Mouse (Mus musculus) adrenal gland, adult 18-20 months (tissue): Measurements from ENCODE around the gene Tctn3. TPM values are rescaled to one million over a fixed set of nuclear protein-coding genes. Genes with fewer than 3 reads are reported as not detected.
A peak's percentile ranks its signal among the peaks of the same experiment; 100 is the strongest.

Experiments used
- DNase-seq, 2 experiments: peaks; one replicate each; pipeline ENCODE4 v3.0.0; 2021 to 2022; ENCODE audit warnings: low spot score in 2 of 2
- long read RNA-seq, 2 experiments: library from polyadenylated mRNA; stranded (forward); transcript quantifications; one replicate each; pipeline ENCODE4 v2.0.0; 2021
- total RNA-seq, 2 experiments: library from RNA; stranded (reverse); gene quantifications; 1 replicate in 1 of 2; 2 replicates in 1 of 2; pipeline ENCODE4 v1.2.3; 2021

Gene Tctn3
- 1 to 10 TPM; 4.6 to 5.2 TPM for total RNA-seq
- long read RNA-seq, experiment 1, partial matches to known transcripts: 0 of 2 reads
- long read RNA-seq, experiment 1, other reads (novel, unspliced or antisense): 0 of 2 reads
- long read RNA-seq, experiment 2, transcript Tctn3-201 (14 exons, 2,743 nt): major isoform, 10 of 13 reads
- long read RNA-seq, experiment 2, partial matches to known transcripts: 0 of 13 reads
- long read RNA-seq, experiment 2, other reads (novel, unspliced or antisense): 2 of 13 reads

GRCm38 (mm10) chr19:40611830-40612506, at the start of gene Tctn3, which contains the start of gene Entpd1:
Gene Tctn3, minus strand, starts transcription at chr19:40612233.
Gene Entpd1, plus strand, starts transcription at chr19:40612366.
- DNase-seq: peak; percentile 92 to 95

DNA sequence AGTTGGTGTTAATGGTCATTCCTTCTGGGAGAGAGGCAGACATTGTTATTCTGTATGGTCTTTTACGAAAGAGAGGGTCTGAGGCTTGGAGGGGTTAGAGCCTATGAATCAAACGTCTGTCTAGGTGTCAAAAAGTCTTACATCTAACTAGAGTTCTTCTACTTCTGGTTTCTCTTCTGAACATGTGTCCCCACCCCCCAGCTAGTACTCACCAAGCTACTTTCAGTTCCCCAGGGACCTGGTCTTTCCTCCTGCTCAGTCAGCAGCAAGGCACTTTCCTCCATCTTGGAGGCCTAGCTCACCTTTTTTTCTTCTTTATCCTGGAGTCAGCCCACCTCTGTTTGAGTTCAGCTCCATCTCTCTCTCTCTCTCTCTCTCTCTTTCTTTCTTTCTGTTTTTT, 49.1 kb upstream of the Tctn3 start:
- no peak for DNase-seq

DNA sequence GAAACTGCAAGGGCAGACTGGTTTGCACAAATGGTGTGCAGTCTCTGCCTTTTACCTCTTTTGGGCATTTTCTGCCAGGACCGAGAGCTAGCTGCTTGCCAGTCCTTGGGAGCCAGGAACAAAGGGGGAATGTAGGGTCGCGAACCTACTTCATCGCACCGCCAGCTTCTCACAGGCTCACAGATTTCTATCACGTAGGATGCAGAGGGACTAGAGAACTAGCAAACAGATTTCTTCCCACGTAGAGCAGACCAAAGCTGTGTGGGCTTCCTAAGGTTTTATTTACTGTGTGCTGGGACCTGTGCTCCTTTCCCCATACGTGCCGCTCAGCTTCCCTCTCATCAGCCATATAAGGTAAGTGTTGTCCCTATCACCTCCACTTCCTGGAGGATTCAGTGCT, 48.5 kb upstream of the Tctn3 start:
- no peak for DNase-seq

DNA sequence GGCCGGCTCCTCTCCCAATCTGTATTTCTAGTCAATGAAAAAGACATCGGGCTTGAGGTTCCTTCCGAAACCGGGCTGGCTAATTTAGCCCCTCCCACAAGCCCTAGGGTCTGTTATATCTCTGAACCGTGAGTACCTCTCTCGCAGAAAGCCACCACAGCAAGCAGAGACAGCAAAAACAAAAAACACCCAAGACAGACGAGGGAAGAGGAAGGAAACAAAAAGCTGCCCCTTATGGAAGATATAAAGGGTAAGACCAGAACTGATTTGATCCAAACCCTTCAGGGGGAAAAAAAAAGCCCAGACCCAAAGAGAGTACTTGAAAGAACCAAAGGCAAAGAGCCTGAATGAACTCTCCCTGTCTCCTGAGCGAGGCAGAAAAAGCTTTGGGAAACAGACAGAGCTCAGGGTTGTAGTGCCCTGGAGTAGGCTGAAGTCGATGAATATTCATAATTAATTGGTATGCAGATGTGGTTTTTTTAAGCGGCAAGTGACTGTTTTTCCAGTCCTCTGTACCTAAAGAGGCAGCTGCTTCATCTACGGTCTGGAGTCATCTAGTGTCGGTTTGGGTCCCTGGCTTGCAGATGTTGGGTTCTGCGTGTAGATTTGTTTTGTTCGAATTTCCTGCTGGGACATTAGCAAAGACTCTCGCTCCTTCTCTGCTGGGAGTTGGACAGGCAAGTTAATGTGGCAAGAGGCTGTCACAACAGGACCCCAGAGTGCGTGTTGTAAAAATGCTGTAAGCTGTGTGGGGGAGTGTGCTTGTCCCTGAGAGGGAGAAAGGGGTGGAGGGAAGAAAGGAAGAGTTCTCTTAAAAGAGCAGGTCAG, 47.8 kb upstream of the Tctn3 start:
- no peak for DNase-seq

GRCm38 (mm10) chr19:40658935-40659334, 46.9 kb upstream of the Tctn3 start:
- no peak for DNase-seq

DNA sequence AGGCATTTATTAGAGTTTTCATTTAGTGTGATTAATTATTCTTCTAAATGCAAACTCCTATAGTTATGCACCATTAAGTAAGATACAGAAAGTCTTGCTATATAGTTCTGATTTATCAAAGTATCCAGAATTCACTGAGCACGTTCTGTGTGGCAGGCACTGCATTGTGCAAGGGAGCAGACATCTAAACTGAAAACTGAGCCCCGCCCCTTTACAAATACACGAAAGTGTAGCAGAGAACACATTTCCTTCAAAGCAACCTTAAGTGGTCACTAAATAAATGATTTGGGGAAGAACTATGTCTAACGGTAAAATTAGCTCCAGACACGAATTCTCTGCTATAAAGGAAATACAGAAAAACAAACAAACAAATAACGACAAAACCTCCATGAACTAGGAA, 46.2 kb upstream of the Tctn3 start:
- no peak for DNase-seq

- DNase-seq: no peak
These were observed 44.2 kb upstream of the Tctn3 start for GRCm38 (mm10) chr19:40656207-40656606.

- no peak for DNase-seq
These were observed 38.1 kb upstream of the Tctn3 start for GRCm38 (mm10) chr19:40650090-40650489.

DNA sequence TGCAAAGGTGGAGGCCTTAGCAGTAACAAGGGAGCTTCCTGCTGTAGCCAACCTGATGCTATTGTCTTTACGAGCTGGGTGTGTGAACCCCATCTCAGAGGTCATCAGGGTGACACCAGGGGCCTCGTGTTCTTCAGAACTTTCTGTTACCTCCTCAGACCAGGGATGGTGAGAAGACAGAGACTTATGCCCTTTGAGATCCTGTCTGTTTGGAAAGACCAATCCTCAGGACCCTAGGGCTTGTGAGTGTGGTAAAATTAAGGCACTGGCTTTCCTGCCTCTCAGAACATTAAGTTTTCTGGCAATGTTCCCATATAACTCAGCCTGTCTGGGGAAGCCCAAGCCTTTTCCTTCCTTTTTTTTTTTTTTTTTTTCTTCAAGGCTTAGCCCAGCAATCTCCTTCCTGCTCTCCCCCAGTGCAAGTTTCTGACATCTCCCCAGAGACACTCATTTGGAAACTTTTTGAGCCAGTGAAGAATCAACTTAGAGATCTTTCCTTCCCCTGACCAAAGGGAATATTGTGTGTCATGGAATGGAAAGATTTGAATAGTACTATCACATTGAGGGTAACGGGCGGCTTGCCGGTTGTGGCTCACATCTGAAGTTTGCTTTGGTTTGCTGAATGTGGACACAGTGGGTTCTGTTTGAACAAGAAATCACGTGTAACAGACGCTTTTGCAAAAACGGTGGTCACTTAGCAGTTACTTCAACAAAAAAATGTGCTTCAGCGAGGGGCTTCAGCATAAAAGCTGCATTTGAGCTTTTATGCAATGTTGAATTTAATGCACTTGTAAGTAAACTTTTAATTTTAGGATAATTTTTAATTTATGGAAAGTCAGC, 35.5 kb upstream of the Tctn3 start:
- no peak for DNase-seq

GRCm38 (mm10) chr19:40646379-40646778, 34.3 kb upstream of the Tctn3 start:
- DNase-seq: no peak

DNA sequence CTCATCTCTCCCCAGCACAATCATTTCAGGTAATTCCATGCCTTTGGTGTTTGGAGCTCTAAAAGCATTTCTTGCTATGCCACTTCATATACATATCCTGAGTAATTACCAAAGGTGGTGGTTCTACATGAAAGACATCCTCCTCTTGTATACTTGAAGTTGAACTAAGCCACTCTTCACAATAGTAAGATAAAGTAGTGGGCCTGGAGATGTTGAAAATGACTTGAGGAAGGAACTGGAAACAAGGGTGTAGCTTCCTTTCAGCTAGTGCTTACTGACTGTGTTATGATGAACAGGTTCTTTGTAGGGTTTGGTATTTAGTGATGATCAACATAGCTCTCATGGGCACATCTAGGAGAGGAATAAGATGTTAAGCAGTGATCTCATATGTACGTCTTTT, 31.8 kb upstream of the Tctn3 start:
- DNase-seq: no peak

DNA sequence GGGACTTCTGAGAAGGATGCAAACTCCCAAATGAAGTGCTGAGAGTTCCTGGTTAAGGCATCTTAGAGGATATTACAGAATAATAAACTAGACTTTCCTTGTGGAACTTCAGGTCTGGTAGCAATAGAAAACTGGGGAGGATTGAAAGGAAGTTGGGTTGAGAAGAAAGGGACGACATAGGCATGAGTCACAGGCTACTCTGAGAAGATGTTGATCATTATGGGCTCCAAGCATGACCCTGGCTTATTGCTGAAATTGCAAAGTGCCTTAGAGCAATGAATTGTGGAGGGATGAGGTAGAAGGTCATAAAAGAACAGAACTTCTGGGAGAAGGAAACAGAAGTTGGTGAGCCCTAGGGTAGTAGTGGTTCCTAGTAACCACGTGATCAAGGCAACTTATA, 28.8 kb upstream of the Tctn3 start:
- DNase-seq: no peak

DNA sequence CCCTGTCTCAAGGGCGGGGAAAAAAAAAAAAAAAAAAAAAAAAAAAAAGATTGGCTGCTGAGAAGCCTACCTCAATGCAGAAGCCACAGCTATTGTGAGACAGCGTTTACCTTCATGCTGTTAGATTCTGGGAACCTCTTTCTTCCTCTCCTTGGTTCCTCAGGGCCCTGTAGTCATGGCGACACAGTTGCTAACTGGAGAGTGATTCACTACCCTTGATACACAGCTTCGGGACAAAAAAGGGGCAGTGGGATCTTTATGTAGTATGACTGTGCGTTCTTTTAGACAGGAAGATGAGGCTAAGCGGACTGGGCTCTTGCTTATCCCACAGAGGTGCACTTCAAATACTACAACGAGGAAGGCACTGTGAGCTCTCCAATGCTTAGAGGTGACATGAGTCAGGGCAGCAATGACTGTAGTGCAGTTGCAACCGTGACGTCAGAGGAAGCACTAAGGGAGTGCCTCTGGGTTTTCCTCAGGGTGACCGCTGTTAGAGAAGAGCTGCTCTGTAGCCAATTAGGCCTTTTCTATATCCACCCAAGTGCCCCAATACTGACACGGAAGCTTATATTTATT, 27.8 kb upstream of the Tctn3 start:
- DNase-seq: no peak

DNA sequence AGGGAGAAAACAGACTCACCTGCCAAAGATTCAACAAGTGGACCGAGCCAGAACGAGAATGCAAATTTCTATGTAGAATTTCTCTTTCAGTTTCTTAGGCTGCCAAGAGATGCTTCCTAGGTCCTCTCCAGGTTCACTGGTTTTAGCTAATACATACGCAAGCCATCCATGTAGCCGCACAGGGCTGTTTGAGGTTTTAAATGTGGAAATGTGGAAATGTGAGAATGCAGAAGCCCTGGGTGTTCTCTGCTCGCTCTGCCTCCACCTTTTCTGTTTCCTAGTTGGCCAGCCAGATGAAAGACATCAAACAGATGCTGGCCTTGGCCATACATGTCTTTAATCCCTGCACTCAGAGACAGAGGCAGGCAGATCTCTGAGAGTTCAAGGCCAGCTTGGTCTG, 26.5 kb upstream of the Tctn3 start:
- DNase-seq: no peak

- DNase-seq: no peak
These were observed 25.6 kb upstream of the Tctn3 start for GRCm38 (mm10) chr19:40637601-40638000.

- DNase-seq: no peak
These were observed 25.1 kb upstream of the Tctn3 start for GRCm38 (mm10) chr19:40637091-40637490.

- DNase-seq: no peak
These were observed 21.1 kb upstream of the Tctn3 start for GRCm38 (mm10) chr19:40633144-40633543.

- DNase-seq: no peak
These were observed 20.6 kb upstream of the Tctn3 start for GRCm38 (mm10) chr19:40632668-40633067.

DNA sequence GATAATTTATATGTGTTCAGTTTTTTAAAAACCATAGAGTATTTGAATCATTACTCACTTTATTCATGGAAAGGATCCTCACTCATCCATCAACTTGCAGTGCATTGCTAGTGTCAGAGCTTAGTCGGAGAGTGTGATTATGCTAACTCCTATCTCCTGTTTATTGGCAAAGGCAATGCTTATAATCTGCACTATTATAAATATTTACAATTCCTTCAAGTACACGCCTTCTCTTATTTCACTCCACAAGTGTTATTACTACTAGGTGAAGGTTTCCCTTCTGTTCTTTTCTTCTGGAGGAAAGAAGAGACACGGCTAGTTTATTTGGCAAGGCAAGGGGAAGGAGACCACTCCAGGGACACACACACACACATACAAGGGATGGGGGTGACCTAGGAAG, 20.2 kb upstream of the Tctn3 start:
- no peak for DNase-seq

- DNase-seq: no peak
These were observed 18.6 kb upstream of the Tctn3 start for GRCm38 (mm10) chr19:40630606-40631005.

DNA sequence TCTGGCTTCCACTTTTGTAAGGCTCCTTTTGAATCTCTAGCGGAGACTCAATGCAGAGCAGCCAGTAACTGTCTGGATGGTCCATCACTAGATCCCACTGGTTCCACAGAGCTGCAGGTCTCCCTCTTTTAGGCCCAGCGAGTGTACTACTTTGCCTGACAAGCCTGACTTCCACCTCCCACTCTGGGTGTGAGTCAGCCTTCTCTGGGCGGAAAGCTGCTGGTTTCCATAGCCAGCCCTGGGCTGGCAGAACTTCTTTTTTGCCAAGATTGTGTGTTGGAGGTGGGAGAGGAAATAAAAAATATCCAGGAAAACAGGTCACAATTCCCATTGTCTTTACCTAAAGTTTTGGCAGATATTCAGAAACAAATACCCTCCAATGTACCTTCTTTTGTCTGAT, 18.1 kb upstream of the Tctn3 start:
- no peak for DNase-seq
